Mouse (Mus musculus) erythroblast, embryonic 14.5 days (primary cell): ENCODE measurements around the gene Vmn1r189.
"Not testable (repeated sequence)": the region's sequence is repeated elsewhere in the genome, so short reads cannot be mapped to it uniquely, and the experiment has no call there.

ENCODE experiments used
- GATA1 ChIP-seq: IDR thresholded peaks from 2 replicates; pipeline ENCODE4 v1.6.1; 2012; ENCODE audit warnings: low read length, inconsistent platforms, mixed read lengths
- TAL1 ChIP-seq: IDR thresholded peaks from 3 replicates; pipeline ENCODE4 v1.6.1; 2012; ENCODE audit warnings: low read length, inconsistent platforms, mixed read lengths

DNA sequence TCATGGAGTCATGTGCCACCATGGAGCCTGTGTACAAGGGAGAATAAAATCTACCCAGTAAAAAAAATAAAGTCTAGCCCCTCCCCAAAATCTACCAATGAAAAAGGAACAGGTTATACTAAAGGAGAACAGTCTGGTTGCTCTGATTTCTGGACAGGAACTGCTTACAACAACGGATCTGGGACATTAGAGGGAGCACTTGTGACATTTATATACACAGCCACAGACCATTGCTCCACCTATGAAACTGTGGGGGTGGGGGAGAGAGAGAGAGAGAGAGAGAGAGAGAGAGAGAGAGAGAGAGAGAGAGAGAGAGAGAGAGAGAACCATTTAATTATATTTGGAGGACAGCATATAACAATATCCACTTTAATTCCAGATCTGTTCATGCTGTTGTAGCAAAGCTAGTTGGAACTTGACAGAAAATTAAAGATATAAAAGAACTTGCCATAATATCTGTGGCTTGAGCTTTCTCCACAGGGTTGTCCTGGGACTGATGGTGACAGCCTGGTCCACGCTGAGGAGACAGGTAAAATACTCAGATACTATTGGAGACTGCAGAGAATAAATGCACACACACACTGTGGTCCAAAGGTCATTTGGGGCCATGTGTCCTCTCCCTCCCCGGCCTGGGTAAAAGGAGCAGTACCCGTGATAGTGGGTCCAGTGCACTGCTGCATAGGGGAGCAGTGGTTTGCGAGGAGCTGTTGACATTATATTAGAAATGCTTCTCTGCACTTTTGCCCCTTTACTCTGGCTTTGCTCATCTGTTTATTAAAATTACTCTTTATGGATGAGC, 31.1 kb upstream of the Vmn1r189 start:
- TF ChIP-seq TAL1, GATA1: not testable (repeated sequence)
